In genomic region chr11:78490781-78491241, GRCm38 (mm10) we compare ENCODE assay signal across 8 mouse cellular contexts. TPM values are rescaled to one million over a fixed set of nuclear protein-coding genes. Genes with fewer than 3 reads are reported as not detected.
DNase-seq lines count a peak whose midpoint lies in the region; ATAC-seq and TF ChIP-seq lines count a peak whose summit lies in the region.

No protein-coding gene starts in this region.

- no peaks in the 10 kb centered on the region for H3K9me3 ChIP-seq in heart, embryonic 10.5 days
- H3K9me3 ChIP-seq in forebrain, embryonic 11.5 days (ENCODE audit: control insufficient read depth, low read length) = no peaks in the 10 kb centered on the region
- H3K9me3 ChIP-seq in intestine, embryonic 15.5 days = no peaks in the 10 kb centered on the region

- H3K79me2 ChIP-seq in liver, adult 2 months (ENCODE audit: control insufficient read depth, insufficient read depth, low read length) = no peaks in the 10 kb centered on the region

- no peak overlapping the region for H3K27ac ChIP-seq in heart, embryonic 10.5 days
- no peak overlapping the region for H3K27ac ChIP-seq in forebrain, embryonic 11.5 days (ENCODE audit: low read depth, low read length)
- H3K27ac ChIP-seq in intestine, embryonic 15.5 days = no peak overlapping the region
- H3K27ac ChIP-seq in liver, adult 2 months (replicated peaks; ENCODE audit: insufficient read depth, low read depth, low read length) = no peak overlapping the region

- no peak for TF ChIP-seq POLR2A in liver, adult 2 months (IDR thresholded peaks at IDR 0.05; ENCODE audit: extremely low read depth, insufficient read depth, low read length)

- ATAC-seq in forebrain, embryonic 11.5 days (replicated peaks; ENCODE audit: low FRiP score) = peak; percentile 66; the same call in 1 of the 2 replicates
- ATAC-seq in intestine, embryonic 15.5 days = peak; percentile 59

- peaks cover 7% of the 10 kb centered on the region for H3K4me1 ChIP-seq in heart, embryonic 10.5 days
- H3K4me1 ChIP-seq in forebrain, embryonic 11.5 days (replicated peaks; ENCODE audit: control insufficient read depth, insufficient read depth, low read length) = peaks cover 10% of the 10 kb centered on the region
- peaks cover 7% of the 10 kb centered on the region for H3K4me1 ChIP-seq in intestine, embryonic 15.5 days (replicated peaks)
- H3K4me1 ChIP-seq in liver, adult 2 months (ENCODE audit: control insufficient read depth, insufficient read depth, low read length) = peaks cover 5% of the 10 kb centered on the region; the same call in 1 of the 2 replicates

- H3K9ac ChIP-seq in forebrain, embryonic 11.5 days (ENCODE audit: low read length) = peak overlapping the region; percentile 20
- H3K9ac ChIP-seq in intestine, embryonic 15.5 days = no peak overlapping the region
- no peak overlapping the region for H3K9ac ChIP-seq in liver, adult 2 months (ENCODE audit: low read depth, low read length)

- H3K36me3 ChIP-seq in heart, embryonic 10.5 days = no peaks in the 10 kb centered on the region
- no peaks in the 10 kb centered on the region for H3K36me3 ChIP-seq in forebrain, embryonic 11.5 days (ENCODE audit: control insufficient read depth, insufficient read depth, low read length)
- H3K36me3 ChIP-seq in intestine, embryonic 15.5 days = no peaks in the 10 kb centered on the region
- no peaks in the 10 kb centered on the region for H3K36me3 ChIP-seq in liver, adult 2 months (ENCODE audit: control insufficient read depth, insufficient read depth, low read length)

- H3K4me2 ChIP-seq in forebrain, embryonic 11.5 days (ENCODE audit: low read depth, low read length, severe bottlenecking) = peak overlapping the region; percentile 52
- peak overlapping the region; percentile 56 for H3K4me2 ChIP-seq in intestine, embryonic 15.5 days (replicated peaks)

- TF ChIP-seq CTCF in liver, adult 2 months (IDR thresholded peaks at IDR 0.05; ENCODE audit: low read depth, low read length) = peak; percentile 74

- WGBS in heart, embryonic 10.5 days = 11% methylated on average over 48 of the region's 48 CpGs
- WGBS in forebrain, embryonic 11.5 days = 8% methylated on average over 48 of the region's 48 CpGs
- 6% methylated on average over 48 of the region's 48 CpGs for WGBS in intestine, embryonic 15.5 days
- whole genome bisulfite sequencing in liver, adult 2 months = 10% methylated on average over 48 of the region's 48 CpGs

- peak overlapping the region; percentile 50 for H3K4me3 ChIP-seq in heart, embryonic 10.5 days
- H3K4me3 ChIP-seq in forebrain, embryonic 11.5 days (ENCODE audit: low read depth, low read length) = peak overlapping the region; percentile 21
- peak overlapping the region; percentile 29 for H3K4me3 ChIP-seq in intestine, embryonic 15.5 days (replicated peaks)
- peak overlapping the region; percentile 24; the same call in 1 of the 2 replicates for H3K4me3 ChIP-seq in liver, adult 2 months (ENCODE audit: insufficient read depth, low read depth, low read length)

- DNase-seq in heart, embryonic 10.5 days (ENCODE audit: low spot score) = no peak
- no peak for DNase-seq in heart, adult 18-20 months
- peak; percentile 92 for DNase-seq in brain, adult 2 months (ENCODE audit: low read depth, low spot score)
- DNase-seq in forebrain, embryonic 11.5 days (ENCODE audit: low spot score) = peak; percentile 81
- DNase-seq in liver, adult 2 months (ENCODE audit: extremely low read depth, low read depth, low spot score) = peak; percentile 50
- DNase-seq in right cerebral cortex, adult 18-20 months = peak; percentile 70
- DNase-seq in gastrocnemius, postnatal 25 days = no peak

- peaks cover 88% of the 10 kb centered on the region for H3K27me3 ChIP-seq in heart, embryonic 10.5 days (ENCODE audit: insufficient read depth, poor library complexity, severe bottlenecking)
- peaks cover 37% of the 10 kb centered on the region for H3K27me3 ChIP-seq in forebrain, embryonic 11.5 days (ENCODE audit: control insufficient read depth, insufficient read depth, low read length)
- peaks cover 59% of the 10 kb centered on the region for H3K27me3 ChIP-seq in intestine, embryonic 15.5 days (replicated peaks)
- peaks cover 3% of the 10 kb centered on the region; the same call in 1 of the 2 replicates for H3K27me3 ChIP-seq in liver, adult 2 months (ENCODE audit: control insufficient read depth, insufficient read depth, low read length)

RNA-seq across cellular contexts. Expression of gene Sarm1, which starts 6.7 kb away (rescaled TPM):
- polyA plus RNA-seq in heart, embryonic 10.5 days (2016; fragmentation: Nextera tagmentation; extraction: Ambion mirVana) = 0.10 and 1.5 TPM in 2 replicates
- total RNA-seq in heart, adult 18-20 months (2021) = under 1 TPM; 0.45 to 0.59 TPM
- 18.4 and 24.9 TPM in 2 replicates for polyA plus RNA-seq in forebrain, embryonic 11.5 days (2014; fragmentation: Nextera tagmentation; extraction: Ambion mirVana)
- polyA plus RNA-seq in intestine, embryonic 15.5 days (2015; fragmentation: Nextera tagmentation; extraction: Ambion mirVana) = 2.1 and 2.7 TPM in 2 replicates
- total RNA-seq in liver, adult 2 months (2014; rRNA removed) = 0.09 and 0.34 TPM in 2 replicates
- 0.21 and 0.24 TPM in 2 replicates for polyA plus RNA-seq in liver, adult 2 months (2012; rRNA removed)
- under 1 TPM; 0.67 to 1.00 TPM for total RNA-seq in gastrocnemius, postnatal 25 days (2021)

RNA-seq across cellular contexts. Expression of gene Vtn, which starts 8.1 kb away (rescaled TPM):
- polyA plus RNA-seq in heart, embryonic 10.5 days (2016; fragmentation: Nextera tagmentation; extraction: Ambion mirVana) = 1.6 and 43.5 TPM in 2 replicates
- total RNA-seq in heart, adult 18-20 months (2021) = 10 to 100 TPM; 15.2 to 18.5 TPM
- polyA plus RNA-seq in forebrain, embryonic 11.5 days (2014; fragmentation: Nextera tagmentation; extraction: Ambion mirVana) = 36.3 and 38.6 TPM in 2 replicates
- 22.4 and 34.2 TPM in 2 replicates for polyA plus RNA-seq in intestine, embryonic 15.5 days (2015; fragmentation: Nextera tagmentation; extraction: Ambion mirVana)
- 2,089 and 2,597 TPM in 2 replicates for total RNA-seq in liver, adult 2 months (2014; rRNA removed)
- polyA plus RNA-seq in liver, adult 2 months (2012; rRNA removed) = 3,152 and 3,193 TPM in 2 replicates
- 10 to 100 TPM; 11.0 to 12.5 TPM for total RNA-seq in gastrocnemius, postnatal 25 days (2021)

RNA-seq across cellular contexts. Expression of gene Sebox, which starts 12.4 kb away (rescaled TPM):
- not detected in 2 replicates for polyA plus RNA-seq in heart, embryonic 10.5 days (2016; fragmentation: Nextera tagmentation; extraction: Ambion mirVana)
- total RNA-seq in heart, adult 18-20 months (2021) = not detected
- polyA plus RNA-seq in forebrain, embryonic 11.5 days (2014; fragmentation: Nextera tagmentation; extraction: Ambion mirVana) = not detected in 2 replicates
- not detected in 2 replicates for polyA plus RNA-seq in intestine, embryonic 15.5 days (2015; fragmentation: Nextera tagmentation; extraction: Ambion mirVana)
- 0.34 and 0.37 TPM in 2 replicates for total RNA-seq in liver, adult 2 months (2014; rRNA removed)
- polyA plus RNA-seq in liver, adult 2 months (2012; rRNA removed) = 0.36 and 0.91 TPM in 2 replicates
- not detected for total RNA-seq in gastrocnemius, postnatal 25 days (2021)

RNA-seq across cellular contexts. Expression of gene Tmem199, which starts 21.2 kb away (rescaled TPM):
- polyA plus RNA-seq in heart, embryonic 10.5 days (2016; fragmentation: Nextera tagmentation; extraction: Ambion mirVana) = 64.2 and 74.5 TPM in 2 replicates
- 10 to 100 TPM; 10.4 to 12.2 TPM for total RNA-seq in heart, adult 18-20 months (2021)
- 77.1 and 77.2 TPM in 2 replicates for polyA plus RNA-seq in forebrain, embryonic 11.5 days (2014; fragmentation: Nextera tagmentation; extraction: Ambion mirVana)
- 54.1 and 56.9 TPM in 2 replicates for polyA plus RNA-seq in intestine, embryonic 15.5 days (2015; fragmentation: Nextera tagmentation; extraction: Ambion mirVana)
- 7.7 and 10.8 TPM in 2 replicates for total RNA-seq in liver, adult 2 months (2014; rRNA removed)
- polyA plus RNA-seq in liver, adult 2 months (2012; rRNA removed) = 5.9 and 6.1 TPM in 2 replicates
- total RNA-seq in gastrocnemius, postnatal 25 days (2021) = 10 to 100 TPM; 12.3 to 13.6 TPM

RNA-seq across cellular contexts. Expression of gene Poldip2, which starts 21.2 kb away (rescaled TPM):
- 160 and 165 TPM in 2 replicates for polyA plus RNA-seq in heart, embryonic 10.5 days (2016; fragmentation: Nextera tagmentation; extraction: Ambion mirVana)
- total RNA-seq in heart, adult 18-20 months (2021) = 100 to 1,000 TPM; 150 to 158 TPM
- 144 and 155 TPM in 2 replicates for polyA plus RNA-seq in forebrain, embryonic 11.5 days (2014; fragmentation: Nextera tagmentation; extraction: Ambion mirVana)
- 147 and 149 TPM in 2 replicates for polyA plus RNA-seq in intestine, embryonic 15.5 days (2015; fragmentation: Nextera tagmentation; extraction: Ambion mirVana)
- 63.5 and 67.5 TPM in 2 replicates for total RNA-seq in liver, adult 2 months (2014; rRNA removed)
- 77.6 and 80.9 TPM in 2 replicates for polyA plus RNA-seq in liver, adult 2 months (2012; rRNA removed)
- 100 to 1,000 TPM in 1 of 2 experiments, 10 to 100 TPM in 1; 97.5 to 106 TPM for total RNA-seq in gastrocnemius, postnatal 25 days (2021)

Comparison
In these comparisons a context has a peak if more than half of its experiments do, and no peak if none do; other contexts are left out.
1. DNase-seq: peak in brain, adult 2 months (single experiment), forebrain, embryonic 11.5 days (single experiment), liver, adult 2 months (single experiment) and right cerebral cortex, adult 18-20 months (single experiment); none in heart, embryonic 10.5 days (single experiment), heart, adult 18-20 months (0 of 2) and gastrocnemius, postnatal 25 days (single experiment).
2. RNA of gene Vtn, which starts 8.1 kb away (polyA plus RNA-seq): 3,152 to 3,193 TPM in liver, adult 2 months; 1.6 to 43.5 TPM in heart, embryonic 10.5 days, 36.3 to 38.6 TPM in forebrain, embryonic 11.5 days and 22.4 to 34.2 TPM in intestine, embryonic 15.5 days; every median in the first group is over 10 times any median in the second.
3. Peak in every context shown above with its lines, with median percentiles within 50 percentile points of each other: H3K4me3 ChIP-seq.